Mouse (Mus musculus) heart, postnatal 0 days (tissue): ENCODE data around the gene Bax. TPM values are rescaled to one million over a fixed set of nuclear protein-coding genes. Genes with fewer than 3 reads are reported as not detected.

ENCODE experiments used
- ATAC-seq: fragments of 200-750 bp; cut with Nextera tagmentation; 2 replicates; pipeline ENCODE4 v1.8.0; 2017; ENCODE audit warnings: low read depth, moderate number of reproducible peaks, moderate library complexity; ENCODE audit not compliant: insufficient read depth
- DNase-seq: peaks from one replicate; pipeline ENCODE4 v3.0.0-alpha.2; 2016; ENCODE audit warnings: low spot score
- H3K27ac ChIP-seq: fragments of 300-500 bp; sonication (generic); 2 replicates; pipeline ENCODE4 v1.5.1; 2014; ENCODE audit warnings: low read depth, mild to moderate bottlenecking
- H3K27me3 ChIP-seq: fragments of 300-500 bp; sonication (generic); 2 replicates; pipeline ENCODE4 v1.6.1; 2014; ENCODE audit warnings: low read length, mixed read lengths; ENCODE audit not compliant: control insufficient read depth, insufficient read depth
- H3K36me3 ChIP-seq: fragments of 300-500 bp; sonication (generic); replicated peaks from 2 replicates; pipeline ENCODE4 v1.6.1; 2014; ENCODE audit warnings: low read length, mixed read lengths; ENCODE audit not compliant: control insufficient read depth, insufficient read depth
- H3K4me1 ChIP-seq: fragments of 300-500 bp; sonication (generic); 2 replicates; pipeline ENCODE4 v1.6.1; 2014; ENCODE audit warnings: antibody characterized with exemption; ENCODE audit not compliant: control insufficient read depth, insufficient read depth
- H3K4me2 ChIP-seq: fragments of 300-500 bp; sonication (generic); 2 replicates; pipeline ENCODE4 v1.6.1; 2014; ENCODE audit warnings: low read depth, mild to moderate bottlenecking, low read length, moderate library complexity
- H3K4me3 ChIP-seq: fragments of 300-500 bp; sonication (generic); 2 replicates; pipeline ENCODE4 v1.5.1; 2014; ENCODE audit warnings: low read depth, low read length
- H3K9ac ChIP-seq: fragments of 300-500 bp; sonication (generic); replicated peaks from 2 replicates; pipeline ENCODE4 v1.6.1; 2014; ENCODE audit warnings: low read depth, low read length, mixed read lengths
- H3K9me3 ChIP-seq: fragments of 300-500 bp; sonication (generic); replicated peaks from 2 replicates; pipeline ENCODE4 v1.6.1; 2016; ENCODE audit warnings: low read length; ENCODE audit not compliant: control insufficient read depth
- CTCF ChIP-seq: IDR thresholded peaks from 2 replicates; pipeline ENCODE4 v1.5.1; 2016; ENCODE audit warnings: antibody characterized with exemption, control low read depth, low read depth
- EP300 ChIP-seq: IDR thresholded peaks from 2 replicates; pipeline ENCODE4 v1.6.1; 2016; ENCODE audit warnings: antibody characterized with exemption, low read depth
- WGBS: fragments of 180-500 bp; shearing (Covaris S2); extraction: QIAGEN DNeasy Blood & Tissue Kit; methylation state at CpG from one replicate; pipeline ENCODE4 v1.1.7; 2014; 5-methylcytosine and 5-hydroxymethylcytosine counted together
- polyA plus RNA-seq: library from polyadenylated mRNA; unstranded; fragments of >200 nt; fragmentation: Nextera tagmentation; extraction: Ambion mirVana; gene quantifications from 2 replicates; pipeline ENCODE4 v1.2.1, GENCODE M21; 2015
- total RNA-seq: library from RNA; depleted of rRNA; stranded (reverse); fragments of >200 nt; gene quantifications from 2 replicates; pipeline ENCODE4 v1.2.3, GENCODE M21; 2014; ENCODE audit warnings: low replicate concordance

Gene Bax
- total and polyA plus RNA-seq, 2 experiments from 2014 or later: 88.1 to 101 TPM

- H3K4me1 ChIP-seq: no peaks in the 10 kb centered on the region
- TF ChIP-seq CTCF: peak; percentile 81
- TF ChIP-seq EP300: no peak
- DNase-seq: peak; percentile 74
- H3K4me3 ChIP-seq: no peak overlapping the region
- WGBS: 56% methylated on average over 23 of the region's 23 CpGs
- peaks cover 65% of the 10 kb centered on the region for H3K36me3 ChIP-seq
- no peaks in the 10 kb centered on the region for H3K9me3 ChIP-seq
- no peak overlapping the region for H3K4me2 ChIP-seq
- no peaks in the 10 kb centered on the region for H3K27me3 ChIP-seq
- no peak overlapping the region for H3K9ac ChIP-seq
- ATAC-seq: peak; percentile 76
- H3K27ac ChIP-seq: no peak overlapping the region
Measured at GRCm38 (mm10) chr7:45451344-45451982, 15.2 kb downstream of the Bax start.

GRCm38 (mm10) chr7:45449974-45450373 is 16.7 kb downstream of the Bax start:
- no peaks in the 10 kb centered on the region for H3K27me3 ChIP-seq
- no peak for TF ChIP-seq CTCF
- no peak for TF ChIP-seq EP300
- H3K9ac ChIP-seq: no peak overlapping the region
- no peak for ATAC-seq
- DNase-seq: no peak
- no peak overlapping the region for H3K27ac ChIP-seq
- H3K4me3 ChIP-seq: no peak overlapping the region
- 92% methylated on average over 1 of the region's 1 CpGs for WGBS
- H3K36me3 ChIP-seq: peaks cover 71% of the 10 kb centered on the region
- H3K4me2 ChIP-seq: no peak overlapping the region
- no peaks in the 10 kb centered on the region for H3K4me1 ChIP-seq
- no peaks in the 10 kb centered on the region for H3K9me3 ChIP-seq

DNA sequence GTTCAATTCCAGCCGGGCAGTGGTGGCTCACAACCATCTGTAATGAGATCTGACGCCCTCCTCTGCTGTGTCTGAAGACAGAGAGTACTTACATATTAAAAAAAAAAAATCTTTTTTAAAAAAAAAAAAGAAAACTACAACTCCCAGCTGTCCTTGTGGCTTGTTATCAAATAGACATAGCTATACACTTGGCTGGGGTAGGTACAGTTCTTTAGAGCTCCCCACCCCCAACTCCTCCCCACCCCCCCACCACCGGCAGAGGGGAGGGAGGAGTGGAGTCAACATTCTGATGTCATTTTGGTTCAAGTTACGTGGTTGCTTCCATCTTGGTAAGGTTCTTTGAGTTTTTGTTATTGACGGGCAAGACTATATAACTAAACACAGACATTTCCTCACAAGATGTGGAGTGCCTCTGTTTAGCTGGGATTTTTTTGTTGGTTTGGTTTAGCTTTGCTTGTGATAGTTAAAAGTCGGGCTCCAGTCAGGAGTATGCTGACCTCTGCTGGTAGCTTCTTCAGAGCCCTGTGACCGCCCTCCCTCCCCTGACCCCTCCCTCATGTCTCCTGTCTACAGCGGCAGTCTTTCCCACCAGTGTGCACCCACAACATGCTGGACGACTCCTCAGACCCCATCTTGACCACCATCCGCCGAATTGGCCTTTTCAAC is 19.2 kb downstream of the Bax start:
- H3K9ac ChIP-seq: 0 out of 2 replicates have a peak overlapping the region, but pooled peaks have one; percentile 22

GRCm38 (mm10) chr7:45446589-45446988 is 20.1 kb downstream of the Bax start:
- Histone ChIP-seq H3K4me2 (no peak overlapping the region), H3K36me3 (peaks cover 70% of the 10 kb centered on the region), H3K27ac (no peak overlapping the region), H3K9me3 (no peaks in the 10 kb centered on the region), H3K9ac (no peak overlapping the region), H3K4me3 (no peak overlapping the region), H3K27me3 (no peaks in the 10 kb centered on the region), H3K4me1 (no peaks in the 10 kb centered on the region)
- TF ChIP-seq CTCF (no peak), EP300 (no peak)
- DNase-seq (no peak), ATAC-seq (no peak)

More for the DNA sequence above, 19.2 kb downstream of the Bax start:
- 31% methylated on average over 11 of the region's 11 CpGs for WGBS
- Histone ChIP-seq H3K27me3 (no peaks in the 10 kb centered on the region), H3K36me3 (peaks cover 73% of the 10 kb centered on the region), H3K4me3 (no peak overlapping the region), H3K4me1 (no peaks in the 10 kb centered on the region), H3K4me2 (no peak overlapping the region), H3K9me3 (no peaks in the 10 kb centered on the region), H3K27ac (no peak overlapping the region)
- peak; percentile 74 for DNase-seq
- TF ChIP-seq CTCF (peak; percentile 58), EP300 (no peak)
- peak; percentile 61 for ATAC-seq

DNA sequence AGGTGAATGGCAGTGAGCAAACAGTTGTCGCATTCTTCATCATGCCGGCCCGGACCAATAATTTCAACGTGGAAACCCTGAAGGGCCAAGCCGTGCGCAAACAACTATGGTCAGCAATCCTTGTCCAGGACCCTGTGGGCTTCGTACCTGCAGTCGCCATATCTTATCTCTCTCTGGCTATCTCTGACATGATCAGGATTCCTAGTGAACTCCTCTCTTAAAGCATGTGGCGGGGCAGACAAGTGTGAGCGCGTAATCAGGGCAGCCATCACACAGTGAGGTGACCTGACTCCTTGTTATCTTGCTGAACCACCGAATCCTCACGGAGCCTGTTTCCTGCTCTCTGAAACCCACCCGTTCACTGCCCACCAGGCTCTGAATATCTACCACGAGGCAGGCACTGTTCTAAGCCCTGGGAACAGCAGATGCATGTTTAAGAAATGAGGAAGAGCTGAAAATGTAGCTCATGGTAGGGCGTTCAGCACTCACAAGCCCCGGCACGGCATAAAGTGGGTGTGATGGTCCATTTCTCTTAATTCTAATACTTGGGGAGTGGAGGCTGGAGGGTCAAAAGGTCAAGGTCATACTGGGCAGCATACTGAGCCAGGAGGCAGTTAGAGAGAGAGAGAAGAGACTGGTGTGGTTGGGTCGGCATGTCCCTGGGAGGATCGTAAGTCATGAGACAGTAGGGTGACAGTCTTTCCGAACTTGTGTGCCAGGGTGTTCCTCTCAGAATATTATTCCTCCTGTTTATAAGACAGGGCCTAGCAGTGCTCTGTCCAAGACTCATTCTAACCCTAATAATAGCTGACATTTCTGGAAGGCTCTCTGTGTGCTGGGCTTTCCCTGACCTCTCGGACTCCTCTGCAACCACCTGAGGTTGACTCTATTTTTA is 22.9 kb downstream of the Bax start:
- WGBS: 76% methylated on average over 22 of the region's 22 CpGs
- Histone ChIP-seq H3K4me1 (no peaks in the 10 kb centered on the region), H3K27ac (no peak overlapping the region), H3K9me3 (no peaks in the 10 kb centered on the region), H3K36me3 (peaks cover 79% of the 10 kb centered on the region), H3K9ac (no peak overlapping the region), H3K27me3 (no peaks in the 10 kb centered on the region), H3K4me2 (no peak overlapping the region), H3K4me3 (no peak overlapping the region)
- TF ChIP-seq EP300: no peak
- no peak for DNase-seq
- ATAC-seq: no peak
